Mouse (Mus musculus): Measurements from ENCODE around the gene Mrpl45. TPM values are rescaled to one million over a fixed set of nuclear protein-coding genes. Genes with fewer than 3 reads are reported as not detected.
"Not testable (repeated sequence)": the region's sequence is repeated elsewhere in the genome, so short reads cannot be mapped to it uniquely, and the experiment has no call there.

Mrpl45 gene
- polyA plus RNA-seq, 1 experiment from 2014 or later = 21.2 TPM

- Histone ChIP-seq H3K27ac (ENCODE audit: low read length) (no peak overlapping the region), H3K9ac (ENCODE audit: low read depth, low read length) (no peak overlapping the region), H3K36me3 (ENCODE audit: control insufficient read depth, insufficient read depth) (peaks cover 9% of the 10 kb centered on the region), H3K4me2 (ENCODE audit: low read depth, low read length) (no peak overlapping the region), H3K4me3 (ENCODE audit: low read depth, low read length) (no peak overlapping the region), H3K4me1 (ENCODE audit: control insufficient read depth, low read depth, low read length) (peaks cover 2% of the 10 kb centered on the region; the same call in 1 of the 2 replicates), H3K9me3 (replicated peaks; ENCODE audit: control insufficient read depth, low read length) (no peaks in the 10 kb centered on the region), H3K27me3 (ENCODE audit: control insufficient read depth, insufficient read depth, low read depth, low read length) (no peaks in the 10 kb centered on the region)
- no peak for ATAC-seq (ENCODE audit: low read depth)
- WGBS (ENCODE audit: insufficient replicate concordance) = 83% methylated on average over 8 of the region's 8 CpGs
Measured at GRCm38 (mm10) chr11:97321197-97321596, 5.7 kb downstream of the Mrpl45 start.

DNA sequence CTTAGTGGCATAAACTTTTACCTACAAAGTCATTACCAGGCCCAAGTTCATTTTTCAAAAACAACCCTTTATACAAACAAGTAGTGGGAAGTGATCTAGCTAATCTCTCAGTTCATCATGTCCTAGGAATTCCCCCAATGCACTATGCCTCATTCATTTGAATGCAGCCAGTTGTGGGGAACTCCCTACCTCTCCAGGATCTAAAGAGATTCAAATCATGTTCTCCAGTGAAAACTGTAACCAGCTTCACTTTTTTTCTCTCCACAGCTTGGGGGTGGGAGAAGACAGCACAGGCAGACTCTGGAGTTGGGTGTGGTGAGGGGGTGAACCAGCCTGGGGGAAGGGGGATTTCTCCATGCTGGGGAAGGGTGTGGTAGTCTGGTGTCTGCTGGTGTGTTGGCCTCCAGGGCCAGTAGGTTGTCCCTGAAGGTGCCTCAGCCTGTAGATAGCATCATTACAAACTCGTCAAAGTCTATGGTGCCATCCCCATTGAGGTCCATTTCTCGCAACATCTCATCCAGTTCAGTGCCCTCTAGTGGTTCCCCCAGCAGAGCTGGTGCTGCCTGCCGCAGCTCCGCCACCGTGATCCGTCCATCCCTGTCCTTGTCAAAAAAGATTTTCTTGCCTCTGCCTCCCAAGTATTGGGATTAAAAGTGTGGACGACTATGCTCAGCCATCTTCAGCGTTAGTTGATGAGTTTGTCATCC is 6.5 kb downstream of the Mrpl45 start:
- not testable (repeated sequence) for H3K4me1 ChIP-seq (ENCODE audit: control insufficient read depth, low read depth, low read length); H3K4me3 ChIP-seq (ENCODE audit: low read depth, low read length); H3K9ac ChIP-seq (ENCODE audit: low read depth, low read length); H3K27ac ChIP-seq (ENCODE audit: low read length); H3K27me3 ChIP-seq (ENCODE audit: control insufficient read depth, insufficient read depth, low read depth, low read length); H3K4me2 ChIP-seq (ENCODE audit: low read depth, low read length); H3K9me3 ChIP-seq (replicated peaks; ENCODE audit: control insufficient read depth, low read length)
- 70% methylated on average over 8 of the region's 8 CpGs for WGBS (ENCODE audit: insufficient replicate concordance)
- H3K36me3 ChIP-seq (ENCODE audit: control insufficient read depth, insufficient read depth) = peaks cover 14% of the 10 kb centered on the region
- ATAC-seq (ENCODE audit: low read depth) = peak; percentile 47; the same call in 1 of the 2 replicates

DNA sequence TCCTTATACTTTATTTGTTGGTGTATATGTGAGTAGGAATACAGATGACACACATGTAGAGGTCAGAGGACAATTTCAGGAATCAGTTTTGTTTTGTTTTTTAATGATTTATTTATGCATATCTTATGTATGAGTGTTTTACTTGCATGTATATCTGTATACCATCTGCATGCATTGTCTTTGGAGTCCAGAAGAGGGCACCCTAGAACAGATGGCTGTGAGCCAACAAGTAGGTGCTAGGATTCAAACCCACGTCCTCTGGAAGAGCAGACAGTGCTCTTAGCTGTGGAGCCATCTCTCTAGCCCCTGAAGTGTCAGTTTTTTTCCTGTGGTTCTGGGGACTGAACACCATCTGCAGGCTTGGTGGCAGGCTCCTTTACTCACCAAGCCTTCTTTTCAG is 9.7 kb downstream of the Mrpl45 start:
- Histone ChIP-seq H3K27ac (ENCODE audit: low read length) (no peak overlapping the region), H3K9ac (ENCODE audit: low read depth, low read length) (no peak overlapping the region), H3K4me3 (ENCODE audit: low read depth, low read length) (no peak overlapping the region), H3K36me3 (ENCODE audit: control insufficient read depth, insufficient read depth) (peaks cover 22% of the 10 kb centered on the region), H3K9me3 (replicated peaks; ENCODE audit: control insufficient read depth, low read length) (no peaks in the 10 kb centered on the region), H3K4me1 (ENCODE audit: control insufficient read depth, low read depth, low read length) (no peaks in the 10 kb centered on the region), H3K27me3 (ENCODE audit: control insufficient read depth, insufficient read depth, low read depth, low read length) (no peaks in the 10 kb centered on the region), H3K4me2 (ENCODE audit: low read depth, low read length) (no peak overlapping the region)
- WGBS (ENCODE audit: insufficient replicate concordance) = 47% methylated on average over 1 of the region's 1 CpGs
- no peak for ATAC-seq (ENCODE audit: low read depth)

DNA sequence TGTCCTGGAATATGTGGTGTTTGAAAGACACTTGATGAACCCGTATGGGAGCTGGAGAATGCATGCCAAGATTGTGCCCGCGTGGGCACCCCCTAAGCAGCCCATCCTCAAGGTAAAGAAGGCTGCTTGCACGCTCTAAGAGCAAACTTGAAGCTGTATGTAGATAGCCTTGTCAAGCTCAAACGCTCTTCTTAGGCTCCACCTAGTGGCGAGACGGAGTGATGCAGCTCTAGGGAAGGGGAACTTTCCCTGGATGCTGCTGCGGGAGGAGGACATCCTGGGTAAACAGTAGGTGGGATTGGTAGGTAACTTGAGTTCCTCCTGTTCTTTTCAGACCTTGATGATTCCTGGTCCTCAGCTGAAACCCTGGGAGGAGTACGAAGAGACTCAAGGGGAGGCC is 12.6 kb downstream of the Mrpl45 start:
- Histone ChIP-seq H3K4me2 (ENCODE audit: low read depth, low read length) (no peak overlapping the region), H3K27me3 (ENCODE audit: control insufficient read depth, insufficient read depth, low read depth, low read length) (no peaks in the 10 kb centered on the region), H3K36me3 (ENCODE audit: control insufficient read depth, insufficient read depth) (peaks cover 20% of the 10 kb centered on the region), H3K4me3 (ENCODE audit: low read depth, low read length) (no peak overlapping the region), H3K27ac (ENCODE audit: low read length) (no peak overlapping the region), H3K9ac (ENCODE audit: low read depth, low read length) (no peak overlapping the region), H3K9me3 (replicated peaks; ENCODE audit: control insufficient read depth, low read length) (no peaks in the 10 kb centered on the region), H3K4me1 (ENCODE audit: control insufficient read depth, low read depth, low read length) (no peaks in the 10 kb centered on the region)
- no peak for ATAC-seq (ENCODE audit: low read depth)
- WGBS (ENCODE audit: insufficient replicate concordance) = 24% methylated on average over 9 of the region's 9 CpGs

- Histone ChIP-seq H3K4me3 (ENCODE audit: low read depth, low read length) (no peak overlapping the region), H3K9ac (ENCODE audit: low read depth, low read length) (no peak overlapping the region), H3K27me3 (ENCODE audit: control insufficient read depth, insufficient read depth, low read depth, low read length) (no peaks in the 10 kb centered on the region), H3K9me3 (replicated peaks; ENCODE audit: control insufficient read depth, low read length) (no peaks in the 10 kb centered on the region), H3K36me3 (ENCODE audit: control insufficient read depth, insufficient read depth) (peaks cover 15% of the 10 kb centered on the region), H3K4me1 (ENCODE audit: control insufficient read depth, low read depth, low read length) (no peaks in the 10 kb centered on the region), H3K4me2 (ENCODE audit: low read depth, low read length) (no peak overlapping the region), H3K27ac (ENCODE audit: low read length) (no peak overlapping the region)
- WGBS (ENCODE audit: insufficient replicate concordance) = 87% methylated on average over 1 of the region's 1 CpGs
- ATAC-seq (ENCODE audit: low read depth) = no peak
Measured at GRCm38 (mm10) chr11:97330315-97330714, 14.8 kb downstream of the Mrpl45 start.

GRCm38 (mm10) chr11:97331231-97332190 is 16.0 kb downstream of the Mrpl45 start:
- no peak for ATAC-seq (ENCODE audit: low read depth)
- Histone ChIP-seq H3K9ac (ENCODE audit: low read depth, low read length) (no peak overlapping the region), H3K9me3 (replicated peaks; ENCODE audit: control insufficient read depth, low read length) (no peaks in the 10 kb centered on the region), H3K27me3 (ENCODE audit: control insufficient read depth, insufficient read depth, low read depth, low read length) (peaks cover 8% of the 10 kb centered on the region), H3K4me2 (ENCODE audit: low read depth, low read length) (no peak overlapping the region), H3K36me3 (ENCODE audit: control insufficient read depth, insufficient read depth) (peaks cover 10% of the 10 kb centered on the region), H3K4me3 (ENCODE audit: low read depth, low read length) (no peak overlapping the region), H3K4me1 (ENCODE audit: control insufficient read depth, low read depth, low read length) (no peaks in the 10 kb centered on the region), H3K27ac (ENCODE audit: low read length) (no peak overlapping the region)
- WGBS (ENCODE audit: insufficient replicate concordance) = 78% methylated on average over 12 of the region's 12 CpGs

- H3K4me1 ChIP-seq (ENCODE audit: control insufficient read depth, low read depth, low read length) = no peaks in the 10 kb centered on the region
- ATAC-seq (ENCODE audit: low read depth) = no peak
- WGBS (ENCODE audit: insufficient replicate concordance) = 37% methylated on average over 9 of the region's 9 CpGs
- H3K27me3 ChIP-seq (ENCODE audit: control insufficient read depth, insufficient read depth, low read depth, low read length) = peaks cover 22% of the 10 kb centered on the region
- H3K4me3 ChIP-seq (ENCODE audit: low read depth, low read length) = no peak overlapping the region
- no peak overlapping the region for H3K4me2 ChIP-seq (ENCODE audit: low read depth, low read length)
- H3K9me3 ChIP-seq (replicated peaks; ENCODE audit: control insufficient read depth, low read length) = no peaks in the 10 kb centered on the region
- no peak overlapping the region for H3K27ac ChIP-seq (ENCODE audit: low read length)
- no peak overlapping the region for H3K9ac ChIP-seq (ENCODE audit: low read depth, low read length)
- peaks cover 8% of the 10 kb centered on the region for H3K36me3 ChIP-seq (ENCODE audit: control insufficient read depth, insufficient read depth)
Measured at GRCm38 (mm10) chr11:97333044-97333443, 17.5 kb downstream of the Mrpl45 start.

- WGBS (ENCODE audit: insufficient replicate concordance) = 45% methylated on average over 1 of the region's 1 CpGs
- no peak for ATAC-seq (ENCODE audit: low read depth)
- Histone ChIP-seq H3K27ac (ENCODE audit: low read length) (no peak overlapping the region), H3K4me1 (ENCODE audit: control insufficient read depth, low read depth, low read length) (no peaks in the 10 kb centered on the region), H3K4me2 (ENCODE audit: low read depth, low read length) (no peak overlapping the region), H3K9ac (ENCODE audit: low read depth, low read length) (no peak overlapping the region), H3K36me3 (ENCODE audit: control insufficient read depth, insufficient read depth) (peaks cover 4% of the 10 kb centered on the region; the same call in 1 of the 2 replicates), H3K27me3 (ENCODE audit: control insufficient read depth, insufficient read depth, low read depth, low read length) (peaks cover 23% of the 10 kb centered on the region), H3K4me3 (ENCODE audit: low read depth, low read length) (no peak overlapping the region), H3K9me3 (replicated peaks; ENCODE audit: control insufficient read depth, low read length) (no peaks in the 10 kb centered on the region)
Measured at GRCm38 (mm10) chr11:97333896-97334295, 18.4 kb downstream of the Mrpl45 start.

DNA sequence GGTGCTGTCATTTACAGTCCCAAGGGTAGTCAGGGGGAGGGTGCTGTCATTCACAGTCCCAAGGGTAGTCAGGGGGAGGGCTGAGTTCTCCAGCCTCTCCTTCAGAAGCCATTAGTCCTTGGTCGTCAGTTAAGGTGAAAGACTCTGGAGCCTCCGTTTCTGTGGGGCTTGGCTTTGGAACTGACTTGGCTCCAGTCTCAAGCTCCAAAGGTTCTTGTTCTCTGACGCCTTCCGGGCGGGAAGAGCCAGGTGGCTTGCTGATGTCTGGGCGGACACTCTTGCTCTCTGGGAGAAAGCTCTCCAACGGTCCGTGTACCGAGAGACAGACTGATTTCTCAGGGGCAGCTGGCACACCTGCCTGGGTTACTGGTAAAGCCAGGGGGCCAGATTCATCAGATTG is 18.9 kb downstream of the Mrpl45 start:
- H3K27ac ChIP-seq (ENCODE audit: low read length) = no peak overlapping the region
- no peaks in the 10 kb centered on the region for H3K9me3 ChIP-seq (replicated peaks; ENCODE audit: control insufficient read depth, low read length)
- WGBS (ENCODE audit: insufficient replicate concordance) = 74% methylated on average over 9 of the region's 9 CpGs
- H3K9ac ChIP-seq (ENCODE audit: low read depth, low read length) = no peak overlapping the region
- H3K4me1 ChIP-seq (ENCODE audit: control insufficient read depth, low read depth, low read length) = no peaks in the 10 kb centered on the region
- no peak overlapping the region for H3K4me3 ChIP-seq (ENCODE audit: low read depth, low read length)
- no peak overlapping the region for H3K4me2 ChIP-seq (ENCODE audit: low read depth, low read length)
- H3K36me3 ChIP-seq (ENCODE audit: control insufficient read depth, insufficient read depth) = no peaks in the 10 kb centered on the region
- no peak for ATAC-seq (ENCODE audit: low read depth)
- peaks cover 23% of the 10 kb centered on the region for H3K27me3 ChIP-seq (ENCODE audit: control insufficient read depth, insufficient read depth, low read depth, low read length)
